Mouse (Mus musculus): Measurements from ENCODE around the gene Alyref. TPM values are rescaled to one million over a fixed set of nuclear protein-coding genes. Genes with fewer than 3 reads are reported as not detected.

Alyref gene
- 15.0 TPM for polyA plus RNA-seq (2014; fragmentation: Illumina TruSeq; extraction: RNeasy Lipid Tissue Mini Kit (QIAGEN cat#74804); ENCODE audit: low read depth, low replicate concordance)

DNA sequence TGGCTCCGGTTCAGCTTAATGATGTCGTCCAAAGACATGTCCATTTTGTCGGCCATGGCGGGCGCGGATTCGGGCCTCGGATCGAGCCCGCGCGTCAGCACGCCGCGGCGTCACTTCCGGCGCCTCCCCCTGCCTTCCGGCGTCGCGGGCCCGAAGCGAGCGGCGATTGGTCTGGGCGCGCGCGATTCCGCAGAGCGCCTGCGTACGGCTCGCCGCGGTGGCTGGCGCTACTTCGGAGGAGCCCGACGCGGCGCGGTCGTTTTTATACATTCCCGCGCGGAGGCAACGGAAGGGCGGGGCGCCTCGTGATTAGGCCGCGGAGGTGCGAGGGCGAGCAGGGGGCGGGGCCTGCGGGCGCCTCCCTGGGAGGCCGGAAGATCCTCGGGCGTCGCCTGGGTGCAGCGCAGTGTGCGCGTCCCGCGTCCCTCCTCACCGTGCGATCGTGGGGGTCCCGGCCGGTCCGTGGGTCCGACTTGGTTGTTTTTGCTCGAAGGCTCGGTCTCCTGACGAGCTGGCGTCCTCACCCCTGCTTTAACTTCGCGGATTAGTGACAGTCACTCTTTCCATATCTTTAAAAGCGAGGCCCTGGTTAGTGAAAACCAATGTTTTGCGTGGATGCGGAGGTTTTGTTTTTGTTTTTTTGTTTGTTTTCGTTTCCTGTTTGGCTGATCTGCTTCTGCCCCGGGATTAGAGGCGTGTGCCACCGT, at the start of gene Alyref, which contains the start of gene Anapc11:
Gene Alyref, minus strand, starts transcription at position 83 of the 707 bp plus-strand sequence.
Gene Anapc11, plus strand, starts transcription at position 139 of the 707 bp plus-strand sequence.

DNA sequence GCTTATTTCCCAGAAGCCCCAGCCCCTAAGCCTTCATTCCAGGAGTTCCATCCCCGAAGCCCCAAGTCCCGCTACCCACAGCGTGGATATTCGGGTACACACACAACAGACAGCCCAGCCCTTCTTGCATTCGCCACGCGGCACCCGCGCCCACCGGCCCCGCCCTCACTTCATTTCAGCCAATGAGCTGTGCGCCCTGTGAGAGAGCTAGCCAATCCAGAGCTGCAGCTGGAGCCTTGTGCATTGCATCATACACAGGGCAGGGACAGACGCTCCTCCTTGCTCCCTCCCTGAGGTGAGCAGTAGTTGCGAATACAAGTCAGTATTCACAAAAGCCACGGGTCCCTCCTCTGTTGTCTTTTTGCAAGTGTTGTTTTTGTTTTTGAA, 45.4 kb upstream of the Alyref start, which contains the start of gene Pycr1:
Gene Pycr1, minus strand, starts transcription at position 169 of the 387 bp plus-strand sequence.

GRCm38 (mm10) chr11:120633520-120634343, 35.6 kb upstream of the Alyref start, which contains the start of gene Mafg:
Mafg (minus strand) TSS chr11:120633600.

GRCm38 (mm10) chr11:120625152-120625775, 27.1 kb upstream of the Alyref start, which contains the start of gene Sirt7:
Sirt7 (minus strand) TSS chr11:120625240.

DNA sequence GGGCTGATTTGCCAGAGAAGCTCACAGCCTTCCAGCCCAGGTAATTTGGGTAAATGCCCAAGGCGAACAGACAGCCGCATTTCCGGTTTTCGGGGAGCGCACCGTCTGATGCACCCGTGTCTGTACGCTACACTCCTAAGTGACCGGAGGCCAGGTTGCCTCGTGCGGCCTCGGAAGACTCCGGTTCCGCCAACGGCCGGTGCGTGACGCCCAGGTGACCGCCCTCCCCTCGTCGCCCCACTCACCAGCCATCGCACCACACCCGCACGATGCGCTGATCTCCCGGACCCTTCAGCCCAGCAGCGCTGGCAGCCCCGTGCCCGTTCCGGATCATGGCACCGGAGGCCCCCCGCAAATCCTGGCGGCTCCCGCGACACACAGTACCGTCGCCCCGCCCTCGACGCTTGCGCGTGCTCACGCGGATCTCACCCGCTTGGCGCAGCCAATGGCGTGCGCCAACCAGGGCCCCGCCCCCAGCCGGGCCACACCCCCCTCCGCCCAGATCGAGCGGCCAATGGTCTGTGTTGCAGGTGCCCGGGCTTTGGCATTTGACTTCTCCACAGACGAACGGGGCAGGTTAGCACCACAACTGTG, 19.5 kb upstream of the Alyref start, which contains the start of gene Pcyt2:
Gene Pcyt2, minus strand, starts transcription at position 418 of the 594 bp plus-strand sequence.

GRCm38 (mm10) chr11:120608241-120609034, 10.3 kb upstream of the Alyref start, which contains the start of gene Npb:
Npb (plus strand) TSS chr11:120608477.

GRCm38 (mm10) chr11:120581490-120582267, 16.5 kb downstream of the Alyref start, which contains the start of gene Arhgdia:
Arhgdia (minus strand) TSS chr11:120581624.

GRCm38 (mm10) chr11:120572752-120573584, 25.2 kb downstream of the Alyref start, which contains the start of gene P4hb:
P4hb (minus strand) TSS chr11:120573253.

DNA sequence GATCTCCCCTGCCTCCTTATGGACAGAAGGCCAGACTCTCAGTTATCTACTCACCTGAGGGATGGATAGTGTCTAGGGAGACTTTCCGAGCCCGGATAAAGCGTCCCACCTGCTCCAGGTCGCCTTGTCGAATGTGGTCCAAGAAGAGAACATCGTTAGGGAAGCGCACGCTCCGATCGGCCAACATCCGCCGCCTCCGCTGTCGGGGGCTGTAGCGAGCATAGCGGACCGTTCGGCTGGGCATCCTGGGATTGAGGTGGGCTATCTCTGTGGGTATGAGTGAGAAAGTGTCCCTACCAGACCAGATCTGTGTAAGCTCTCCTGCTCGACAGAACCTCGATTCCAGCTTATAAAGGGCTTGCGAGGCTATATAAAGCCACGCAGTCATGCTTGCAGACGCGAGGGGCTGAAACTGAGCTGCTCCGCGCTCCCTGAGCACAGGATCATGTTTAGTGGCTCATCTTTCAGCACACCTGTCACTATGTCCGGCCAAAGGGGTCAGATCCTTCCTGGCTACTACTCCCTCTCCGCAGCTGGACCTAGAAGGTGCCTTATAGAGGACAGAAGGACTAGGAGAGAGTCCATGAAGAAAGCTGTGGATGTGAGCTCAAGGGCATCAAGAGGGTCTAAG, 47.2 kb downstream of the Alyref start, which contains the start of gene Ppp1r27:
Gene Ppp1r27, minus strand, starts transcription at position 323 of the 631 bp plus-strand sequence.

GRCm38 (mm10) chr11:120549168-120549945, 48.8 kb downstream of the Alyref start, which contains the start of gene Mcrip1:
Mcrip1 (minus strand) TSS chr11:120549727.

Other genes with a start within 250 kb of the Alyref start
- 418 TPM for gene Actg1, start 249.8 kb downstream of the Alyref start, polyA plus RNA-seq (2014; fragmentation: Illumina TruSeq; extraction: RNeasy Lipid Tissue Mini Kit (QIAGEN cat#74804); ENCODE audit: low read depth, low replicate concordance)
- gene Fscn2, start 236.8 kb downstream of the Alyref start, polyA plus RNA-seq (2014; fragmentation: Illumina TruSeq; extraction: RNeasy Lipid Tissue Mini Kit (QIAGEN cat#74804); ENCODE audit: low read depth, low replicate concordance), result not detected
- gene Faap100, start 219.6 kb downstream of the Alyref start, polyA plus RNA-seq (2014; fragmentation: Illumina TruSeq; extraction: RNeasy Lipid Tissue Mini Kit (QIAGEN cat#74804); ENCODE audit: low read depth, low replicate concordance), result 0.15 TPM
- gene Nploc4, start 160.7 kb downstream of the Alyref start, polyA plus RNA-seq (2014; fragmentation: Illumina TruSeq; extraction: RNeasy Lipid Tissue Mini Kit (QIAGEN cat#74804); ENCODE audit: low read depth, low replicate concordance), result 35.9 TPM
- not detected for gene Tspan10, start 155.7 kb downstream of the Alyref start, polyA plus RNA-seq (2014; fragmentation: Illumina TruSeq; extraction: RNeasy Lipid Tissue Mini Kit (QIAGEN cat#74804); ENCODE audit: low read depth, low replicate concordance)
- 0.14 TPM for gene Pde6g, start 144.9 kb downstream of the Alyref start, polyA plus RNA-seq (2014; fragmentation: Illumina TruSeq; extraction: RNeasy Lipid Tissue Mini Kit (QIAGEN cat#74804); ENCODE audit: low read depth, low replicate concordance)
- gene Oxld1, start 140.3 kb downstream of the Alyref start, polyA plus RNA-seq (2014; fragmentation: Illumina TruSeq; extraction: RNeasy Lipid Tissue Mini Kit (QIAGEN cat#74804); ENCODE audit: low read depth, low replicate concordance), result not detected
- gene Ccdc137, start 140.2 kb downstream of the Alyref start, polyA plus RNA-seq (2014; fragmentation: Illumina TruSeq; extraction: RNeasy Lipid Tissue Mini Kit (QIAGEN cat#74804); ENCODE audit: low read depth, low replicate concordance), result 6.0 TPM
- 10.9 TPM for gene Arl16, start 130.8 kb downstream of the Alyref start, polyA plus RNA-seq (2014; fragmentation: Illumina TruSeq; extraction: RNeasy Lipid Tissue Mini Kit (QIAGEN cat#74804); ENCODE audit: low read depth, low replicate concordance)
- 3.0 TPM for gene Mrpl12, start 113.8 kb downstream of the Alyref start, polyA plus RNA-seq (2014; fragmentation: Illumina TruSeq; extraction: RNeasy Lipid Tissue Mini Kit (QIAGEN cat#74804); ENCODE audit: low read depth, low replicate concordance)
- 0.31 TPM for gene Slc25a10, start 106.5 kb downstream of the Alyref start, polyA plus RNA-seq (2014; fragmentation: Illumina TruSeq; extraction: RNeasy Lipid Tissue Mini Kit (QIAGEN cat#74804); ENCODE audit: low read depth, low replicate concordance)
- not detected for gene Gcgr, start 67.7 kb downstream of the Alyref start, polyA plus RNA-seq (2014; fragmentation: Illumina TruSeq; extraction: RNeasy Lipid Tissue Mini Kit (QIAGEN cat#74804); ENCODE audit: low read depth, low replicate concordance)
- 3.2 TPM for gene Mcrip1, start 48.6 kb downstream of the Alyref start, polyA plus RNA-seq (2014; fragmentation: Illumina TruSeq; extraction: RNeasy Lipid Tissue Mini Kit (QIAGEN cat#74804); ENCODE audit: low read depth, low replicate concordance)
- 2.5 TPM for gene Ppp1r27, start 47.2 kb downstream of the Alyref start, polyA plus RNA-seq (2014; fragmentation: Illumina TruSeq; extraction: RNeasy Lipid Tissue Mini Kit (QIAGEN cat#74804); ENCODE audit: low read depth, low replicate concordance)
- gene P4hb, start 25.1 kb downstream of the Alyref start, polyA plus RNA-seq (2014; fragmentation: Illumina TruSeq; extraction: RNeasy Lipid Tissue Mini Kit (QIAGEN cat#74804); ENCODE audit: low read depth, low replicate concordance), result 41.5 TPM
- 5.0 TPM for gene Arhgdia, start 16.7 kb downstream of the Alyref start, polyA plus RNA-seq (2014; fragmentation: Illumina TruSeq; extraction: RNeasy Lipid Tissue Mini Kit (QIAGEN cat#74804); ENCODE audit: low read depth, low replicate concordance)
- gene Anapc11, start 56 bp upstream of the Alyref start, polyA plus RNA-seq (2014; fragmentation: Illumina TruSeq; extraction: RNeasy Lipid Tissue Mini Kit (QIAGEN cat#74804); ENCODE audit: low read depth, low replicate concordance), result 9.5 TPM
- gene Npb, start 10.1 kb upstream of the Alyref start, polyA plus RNA-seq (2014; fragmentation: Illumina TruSeq; extraction: RNeasy Lipid Tissue Mini Kit (QIAGEN cat#74804); ENCODE audit: low read depth, low replicate concordance), result not detected
- gene Pcyt2, start 19.6 kb upstream of the Alyref start, polyA plus RNA-seq (2014; fragmentation: Illumina TruSeq; extraction: RNeasy Lipid Tissue Mini Kit (QIAGEN cat#74804); ENCODE audit: low read depth, low replicate concordance), result 6.7 TPM
- 1.2 TPM for gene Sirt7, start 26.9 kb upstream of the Alyref start, polyA plus RNA-seq (2014; fragmentation: Illumina TruSeq; extraction: RNeasy Lipid Tissue Mini Kit (QIAGEN cat#74804); ENCODE audit: low read depth, low replicate concordance)
- gene Mafg, start 35.2 kb upstream of the Alyref start, polyA plus RNA-seq (2014; fragmentation: Illumina TruSeq; extraction: RNeasy Lipid Tissue Mini Kit (QIAGEN cat#74804); ENCODE audit: low read depth, low replicate concordance), result 1.8 TPM
- gene Pycr1, start 45.4 kb upstream of the Alyref start, polyA plus RNA-seq (2014; fragmentation: Illumina TruSeq; extraction: RNeasy Lipid Tissue Mini Kit (QIAGEN cat#74804); ENCODE audit: low read depth, low replicate concordance), result 0.39 TPM
- gene Myadml2, start 49.8 kb upstream of the Alyref start, polyA plus RNA-seq (2014; fragmentation: Illumina TruSeq; extraction: RNeasy Lipid Tissue Mini Kit (QIAGEN cat#74804); ENCODE audit: low read depth, low replicate concordance), result not detected
- gene Notum, start 62.8 kb upstream of the Alyref start, polyA plus RNA-seq (2014; fragmentation: Illumina TruSeq; extraction: RNeasy Lipid Tissue Mini Kit (QIAGEN cat#74804); ENCODE audit: low read depth, low replicate concordance), result not detected
- gene Aspscr1, start 74.6 kb upstream of the Alyref start, polyA plus RNA-seq (2014; fragmentation: Illumina TruSeq; extraction: RNeasy Lipid Tissue Mini Kit (QIAGEN cat#74804); ENCODE audit: low read depth, low replicate concordance), result 4.5 TPM
- 2.4 TPM for gene Cenpx, start 115.4 kb upstream of the Alyref start, polyA plus RNA-seq (2014; fragmentation: Illumina TruSeq; extraction: RNeasy Lipid Tissue Mini Kit (QIAGEN cat#74804); ENCODE audit: low read depth, low replicate concordance)
- 0.18 TPM for gene Lrrc45, start 115.6 kb upstream of the Alyref start, polyA plus RNA-seq (2014; fragmentation: Illumina TruSeq; extraction: RNeasy Lipid Tissue Mini Kit (QIAGEN cat#74804); ENCODE audit: low read depth, low replicate concordance)
- gene Rac3, start 123.1 kb upstream of the Alyref start, polyA plus RNA-seq (2014; fragmentation: Illumina TruSeq; extraction: RNeasy Lipid Tissue Mini Kit (QIAGEN cat#74804); ENCODE audit: low read depth, low replicate concordance), result not detected
- not detected for gene Dcxr, start 128.9 kb upstream of the Alyref start, polyA plus RNA-seq (2014; fragmentation: Illumina TruSeq; extraction: RNeasy Lipid Tissue Mini Kit (QIAGEN cat#74804); ENCODE audit: low read depth, low replicate concordance)
- 0.66 TPM for gene Cbr2, start 133.7 kb upstream of the Alyref start, polyA plus RNA-seq (2014; fragmentation: Illumina TruSeq; extraction: RNeasy Lipid Tissue Mini Kit (QIAGEN cat#74804); ENCODE audit: low read depth, low replicate concordance)
- gene Hmga1b, start 164.4 kb upstream of the Alyref start, polyA plus RNA-seq (2014; fragmentation: Illumina TruSeq; extraction: RNeasy Lipid Tissue Mini Kit (QIAGEN cat#74804); ENCODE audit: low read depth, low replicate concordance), result not detected
- gene Rfng, start 185.8 kb upstream of the Alyref start, polyA plus RNA-seq (2014; fragmentation: Illumina TruSeq; extraction: RNeasy Lipid Tissue Mini Kit (QIAGEN cat#74804); ENCODE audit: low read depth, low replicate concordance), result 0.21 TPM
- gene Gps1, start 185.9 kb upstream of the Alyref start, polyA plus RNA-seq (2014; fragmentation: Illumina TruSeq; extraction: RNeasy Lipid Tissue Mini Kit (QIAGEN cat#74804); ENCODE audit: low read depth, low replicate concordance), result 39.3 TPM
- 9.6 TPM for gene Dus1l, start 198.0 kb upstream of the Alyref start, polyA plus RNA-seq (2014; fragmentation: Illumina TruSeq; extraction: RNeasy Lipid Tissue Mini Kit (QIAGEN cat#74804); ENCODE audit: low read depth, low replicate concordance)
- gene Fasn, start 226.2 kb upstream of the Alyref start, polyA plus RNA-seq (2014; fragmentation: Illumina TruSeq; extraction: RNeasy Lipid Tissue Mini Kit (QIAGEN cat#74804); ENCODE audit: low read depth, low replicate concordance), result 0.92 TPM

All from testis, adult 10 weeks (tissue).